Mouse (Mus musculus): Measurements from ENCODE around the gene Xbp1.

DNA sequence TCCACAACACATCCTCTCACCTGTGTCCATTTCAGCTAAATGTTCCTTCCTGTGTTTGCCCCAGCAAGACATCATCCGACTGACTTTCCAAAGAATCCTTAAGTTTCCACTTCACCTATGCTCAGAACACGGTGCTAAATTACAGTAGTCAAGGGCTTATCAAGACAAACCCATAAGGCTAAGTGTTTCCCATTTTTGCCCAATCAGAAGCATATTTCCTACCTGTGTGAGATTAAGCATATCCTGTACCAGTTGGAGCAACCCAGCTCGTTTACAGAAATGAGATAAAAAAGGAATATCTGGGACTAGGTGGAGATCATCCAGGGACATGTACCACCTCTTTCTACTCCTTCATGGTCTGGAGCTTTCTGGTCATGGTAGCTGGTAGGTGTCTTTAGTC lies 26.2 kb downstream of the Xbp1 start:
- TF ChIP-seq USF1 (IDR thresholded peaks at IDR 0.05; ENCODE audit: low read depth) (no peak), CTCF (IDR thresholded peaks at IDR 0.05; ENCODE audit: control insufficient read depth, insufficient read depth, insufficient read length) (no peak), MYOG (IDR thresholded peaks at IDR 0.05; ENCODE audit: control insufficient read depth, extremely low read depth, insufficient read length) (no peak)
